Mouse (Mus musculus) heart, embryonic 11.5 days (tissue): Measurements from ENCODE around the gene Cdk15. TPM values are rescaled to one million over a fixed set of nuclear protein-coding genes. Genes with fewer than 3 reads are reported as not detected.

Source experiments
- ATAC-seq: fragments of 200-750 bp; cut with Nextera tagmentation; replicated peaks from 2 replicates; pipeline ENCODE4 v1.8.0; 2017; ENCODE audit warnings: moderate library complexity; ENCODE audit not compliant: insufficient number of reproducible peaks, low FRiP score, low TSS enrichment
- H3K27ac ChIP-seq: fragments of 300-500 bp; sonication (generic); 2 replicates; pipeline ENCODE4 v1.5.1; 2014; ENCODE audit warnings: mild to moderate bottlenecking, low read depth, low read length
- H3K27me3 ChIP-seq: fragments of 300-500 bp; sonication (generic); 2 replicates; pipeline ENCODE4 v1.6.1; 2014; ENCODE audit warnings: mild to moderate bottlenecking, low read length, mixed read lengths; ENCODE audit not compliant: control insufficient read depth, insufficient read depth
- H3K36me3 ChIP-seq: fragments of 300-500 bp; sonication (generic); 2 replicates; pipeline ENCODE4 v1.6.1; 2014; ENCODE audit warnings: mild to moderate bottlenecking, low read length, moderate library complexity, mixed read lengths; ENCODE audit not compliant: control insufficient read depth, insufficient read depth
- H3K4me1 ChIP-seq: fragments of 300-500 bp; sonication (generic); 2 replicates; pipeline ENCODE4 v1.6.1; 2014; ENCODE audit warnings: low read length; ENCODE audit not compliant: control insufficient read depth, insufficient read depth
- H3K4me2 ChIP-seq: fragments of 300-500 bp; sonication (generic); 2 replicates; pipeline ENCODE4 v1.6.1; 2014; ENCODE audit warnings: mild to moderate bottlenecking, moderate library complexity
- H3K4me3 ChIP-seq: fragments of 300-500 bp; sonication (generic); 2 replicates; pipeline ENCODE4 v1.5.1; 2014; ENCODE audit warnings: low read depth, low read length
- H3K9ac ChIP-seq: fragments of 300-500 bp; sonication (generic); 2 replicates; pipeline ENCODE4 v1.6.1; 2014; ENCODE audit warnings: mild to moderate bottlenecking, low read depth, low read length, moderate library complexity
- H3K9me3 ChIP-seq: fragments of 300-500 bp; sonication (generic); replicated peaks from 2 replicates; pipeline ENCODE4 v1.6.1; 2016; ENCODE audit warnings: low read length; ENCODE audit not compliant: control insufficient read depth
- WGBS: fragments of 180-500 bp; shearing (Covaris S2); extraction: QIAGEN DNeasy Blood & Tissue Kit; methylation state at CpG from one replicate; pipeline ENCODE4 v1.1.7; 2014; ENCODE audit not compliant: insufficient replicate concordance; 5-methylcytosine and 5-hydroxymethylcytosine counted together
- polyA plus RNA-seq: library from polyadenylated mRNA; unstranded; fragments of >200 nt; fragmentation: Nextera tagmentation; extraction: Ambion mirVana; gene quantifications from 2 replicates; pipeline ENCODE4 v1.2.1, GENCODE M21; 2014

Cdk15 gene
- polyA plus RNA-seq, 1 experiment from 2014 or later = 0.50 TPM

- Histone ChIP-seq H3K4me2 (no peak overlapping the region), H3K27me3 (no peaks in the 10 kb centered on the region), H3K4me3 (no peak overlapping the region), H3K4me1 (no peaks in the 10 kb centered on the region), H3K27ac (no peak overlapping the region), H3K36me3 (no peaks in the 10 kb centered on the region), H3K9me3 (no peaks in the 10 kb centered on the region), H3K9ac (no peak overlapping the region)
- 87% methylated on average over 7 of the region's 7 CpGs for WGBS
- ATAC-seq = no peak
These were observed 34.4 kb upstream of the Cdk15 start for GRCm38 (mm10) chr1:59222101-59222825.

- Histone ChIP-seq H3K4me2 (no peak overlapping the region), H3K9me3 (no peaks in the 10 kb centered on the region), H3K27ac (no peak overlapping the region), H3K36me3 (no peaks in the 10 kb centered on the region), H3K27me3 (no peaks in the 10 kb centered on the region), H3K4me3 (no peak overlapping the region), H3K9ac (no peak overlapping the region), H3K4me1 (no peaks in the 10 kb centered on the region)
- WGBS = 80% methylated on average over 7 of the region's 7 CpGs
- ATAC-seq = no peak
These were observed 28.2 kb upstream of the Cdk15 start for GRCm38 (mm10) chr1:59228552-59228951.

GRCm38 (mm10) chr1:59229187-59229586, 27.5 kb upstream of the Cdk15 start:
- Histone ChIP-seq H3K4me3 (no peak overlapping the region), H3K36me3 (no peaks in the 10 kb centered on the region), H3K4me1 (no peaks in the 10 kb centered on the region), H3K4me2 (no peak overlapping the region), H3K27me3 (no peaks in the 10 kb centered on the region), H3K27ac (no peak overlapping the region), H3K9ac (no peak overlapping the region), H3K9me3 (no peaks in the 10 kb centered on the region)
- ATAC-seq = no peak
- whole genome bisulfite sequencing = 60% methylated on average over 4 of the region's 4 CpGs

GRCm38 (mm10) chr1:59236856-59237441, 19.8 kb upstream of the Cdk15 start, which contains the start of gene Als2:
TSS of gene Als2 (minus strand) at chr1:59237231.
- Histone ChIP-seq H3K4me1 (no peaks in the 10 kb centered on the region), H3K36me3 (no peaks in the 10 kb centered on the region), H3K9me3 (no peaks in the 10 kb centered on the region), H3K27me3 (no peaks in the 10 kb centered on the region), H3K27ac (peak within 1 kb of the TSS; percentile 25; the same call in 1 of the 2 replicates), H3K4me2 (peak within 1 kb of the TSS; percentile 88), H3K4me3 (peak within 1 kb of the TSS; percentile 88), H3K9ac (peak within 1 kb of the TSS; percentile 87)
- ATAC-seq = peak; percentile 94
- under 1% methylated on average over 53 of the region's 58 CpGs for WGBS

GRCm38 (mm10) chr1:59237614-59238211, 19.0 kb upstream of the Cdk15 start:
- Histone ChIP-seq H3K27ac (peak overlapping the region; percentile 11; the same call in 1 of the 2 replicates), H3K36me3 (no peaks in the 10 kb centered on the region), H3K27me3 (no peaks in the 10 kb centered on the region), H3K9me3 (no peaks in the 10 kb centered on the region), H3K4me2 (peak overlapping the region; percentile 88), H3K9ac (peak overlapping the region; percentile 87), H3K4me1 (no peaks in the 10 kb centered on the region), H3K4me3 (peak overlapping the region; percentile 88)
- peak; percentile 44; the same call in 1 of the 2 replicates for ATAC-seq
- WGBS = under 1% methylated on average over 19 of the region's 19 CpGs

- WGBS = 57% methylated on average over 2 of the region's 2 CpGs
- Histone ChIP-seq H3K4me2 (no peak overlapping the region), H3K36me3 (no peaks in the 10 kb centered on the region), H3K9me3 (no peaks in the 10 kb centered on the region), H3K27ac (no peak overlapping the region), H3K9ac (no peak overlapping the region), H3K4me3 (no peak overlapping the region), H3K27me3 (no peaks in the 10 kb centered on the region), H3K4me1 (no peaks in the 10 kb centered on the region)
- ATAC-seq = no peak
These were observed 12.9 kb upstream of the Cdk15 start for GRCm38 (mm10) chr1:59243770-59244169.

GRCm38 (mm10) chr1:59247602-59248001, 9.1 kb upstream of the Cdk15 start:
- H3K4me1 ChIP-seq = no peaks in the 10 kb centered on the region
- no peak overlapping the region for H3K4me2 ChIP-seq
- no peak overlapping the region for H3K4me3 ChIP-seq
- H3K36me3 ChIP-seq = no peaks in the 10 kb centered on the region
- H3K9me3 ChIP-seq = no peaks in the 10 kb centered on the region
- no peak overlapping the region for H3K27ac ChIP-seq
- ATAC-seq = no peak
- H3K9ac ChIP-seq = no peak overlapping the region
- WGBS = 8% methylated on average over 9 of the region's 9 CpGs
- no peaks in the 10 kb centered on the region for H3K27me3 ChIP-seq

GRCm38 (mm10) chr1:59252762-59253161, 3.9 kb upstream of the Cdk15 start:
- Histone ChIP-seq H3K36me3 (no peaks in the 10 kb centered on the region), H3K9ac (no peak overlapping the region), H3K4me1 (peaks cover 5% of the 10 kb centered on the region; the same call in 1 of the 2 replicates), H3K4me2 (peak overlapping the region; percentile 59), H3K27ac (no peak overlapping the region), H3K9me3 (no peaks in the 10 kb centered on the region), H3K27me3 (peaks cover 6% of the 10 kb centered on the region; the same call in 1 of the 2 replicates), H3K4me3 (no peak overlapping the region; the same call in 1 of the 2 replicates)
- WGBS = 17% methylated on average over 6 of the region's 7 CpGs
- ATAC-seq = no peak
